Mouse (Mus musculus) lung, embryonic 14.5 days (tissue): ENCODE data around the gene Rpl10. TPM values are rescaled to one million over a fixed set of nuclear protein-coding genes. Genes with fewer than 3 reads are reported as not detected.

Experiments used
- ATAC-seq: fragments of 200-750 bp; cut with Nextera tagmentation; 2 replicates; pipeline ENCODE4 v1.8.0; 2017; ENCODE audit warnings: mild to moderate bottlenecking, moderate TSS enrichment, moderate library complexity; ENCODE audit not compliant: insufficient read depth
- DNase-seq: peaks from one replicate; pipeline ENCODE4 v3.0.0-alpha.2; 2015
- H3K27ac ChIP-seq: fragments of 300-500 bp; sonication (generic); 2 replicates; pipeline ENCODE4 v1.5.1; 2014; ENCODE audit warnings: low read depth, mild to moderate bottlenecking, moderate library complexity
- H3K27me3 ChIP-seq: fragments of 300-500 bp; sonication (generic); 2 replicates; pipeline ENCODE4 v1.6.1; 2014; ENCODE audit warnings: low read length, control low read depth; ENCODE audit not compliant: insufficient read depth
- H3K36me3 ChIP-seq: fragments of 300-500 bp; sonication (generic); 2 replicates; pipeline ENCODE4 v1.6.1; 2014; ENCODE audit warnings: control low read depth; ENCODE audit not compliant: insufficient read depth
- H3K4me1 ChIP-seq: fragments of 300-500 bp; sonication (generic); 2 replicates; pipeline ENCODE4 v1.6.1; 2014; ENCODE audit warnings: antibody characterized with exemption, control low read depth; ENCODE audit not compliant: insufficient read depth
- H3K4me2 ChIP-seq: fragments of 300-500 bp; sonication (generic); 2 replicates; pipeline ENCODE4 v1.6.1; 2014; ENCODE audit warnings: mild to moderate bottlenecking
- H3K4me3 ChIP-seq: fragments of 300-500 bp; sonication (generic); 2 replicates; pipeline ENCODE4 v1.5.1; 2014; ENCODE audit warnings: low read depth, low read length
- H3K9ac ChIP-seq: fragments of 300-500 bp; sonication (generic); 2 replicates; pipeline ENCODE4 v1.6.1; 2014
- H3K9me3 ChIP-seq: fragments of 300-500 bp; sonication (generic); 2 replicates; pipeline ENCODE4 v1.6.1; 2016; ENCODE audit warnings: low read depth, low read length, control low read depth
- CTCF ChIP-seq: IDR thresholded peaks from 2 replicates; pipeline ENCODE4 v1.5.1; 2016; ENCODE audit warnings: antibody characterized with exemption, low read depth
- WGBS: fragments of 180-500 bp; shearing (Covaris S2); extraction: QIAGEN DNeasy Blood & Tissue Kit; methylation state at CpG from one replicate; pipeline ENCODE4 v1.1.7; 2014; 5-methylcytosine and 5-hydroxymethylcytosine counted together
- microRNA-seq: library from miRNA; unstranded; fragments of <30 nt; microRNA quantifications from one replicate; pipeline ENCODE4, GENCODE M21; 2016; ENCODE audit warnings: borderline number of aligned reads
- polyA plus RNA-seq: library from polyadenylated mRNA; unstranded; fragments of >200 nt; fragmentation: Nextera tagmentation; extraction: Ambion mirVana; gene quantifications from 2 replicates; pipeline ENCODE4 v1.2.1, GENCODE M21; 2014

The Rpl10 gene
- polyA plus RNA-seq, 1 experiment from 2014 or later: 995 TPM

DNA sequence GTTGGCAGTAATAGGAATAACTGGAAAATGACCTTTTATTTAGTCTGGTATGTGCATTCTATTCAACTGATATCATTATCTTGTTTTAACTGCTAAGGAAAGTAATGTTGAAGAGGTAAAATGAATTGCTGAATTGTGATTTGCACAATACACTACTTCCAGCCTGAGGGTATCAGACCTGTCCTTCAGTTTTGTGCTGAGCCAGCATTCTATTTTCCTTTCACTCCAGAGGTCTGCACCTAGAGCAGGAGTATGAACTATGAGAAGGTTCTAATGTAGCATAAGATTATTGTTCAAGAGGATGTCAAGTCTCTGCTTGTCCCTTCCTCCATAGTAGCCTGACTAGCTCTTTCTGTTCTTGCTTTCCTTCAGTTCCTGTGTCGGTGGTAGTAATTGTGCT is 27.7 kb downstream of the Rpl10 start:
- Histone ChIP-seq H3K4me3 (no peak overlapping the region), H3K4me2 (no peak overlapping the region), H3K9me3 (no peaks in the 10 kb centered on the region), H3K9ac (no peak overlapping the region), H3K36me3 (peaks cover 31% of the 10 kb centered on the region; the same call in 1 of the 2 replicates), H3K4me1 (no peaks in the 10 kb centered on the region), H3K27me3 (no peaks in the 10 kb centered on the region), H3K27ac (no peak overlapping the region)
- DNase-seq (no peak), ATAC-seq (no peak)
- WGBS: 92% methylated on average over 1 of the region's 1 CpGs
- TF ChIP-seq CTCF: no peak

DNA sequence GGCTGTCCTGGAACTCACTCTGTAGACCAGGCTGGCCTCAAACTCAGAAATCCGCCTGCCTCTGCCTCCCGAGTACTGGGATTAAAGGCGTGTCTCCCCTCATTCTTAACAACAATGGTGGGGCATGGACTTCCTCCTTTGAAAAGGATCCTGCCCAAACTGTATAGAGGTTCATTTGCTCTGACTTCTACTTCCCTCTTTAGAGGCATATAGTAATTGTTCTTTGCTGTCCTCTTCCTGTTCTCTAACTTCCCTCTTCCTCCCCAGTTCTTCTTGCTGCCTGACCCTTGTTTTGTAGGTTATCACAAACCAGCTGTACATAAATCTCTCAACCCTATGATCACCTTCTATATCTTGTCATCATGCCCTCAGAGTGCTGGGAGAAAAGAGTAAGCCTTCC is 29.1 kb downstream of the Rpl10 start:
- H3K9me3 ChIP-seq: no peaks in the 10 kb centered on the region
- no peak for DNase-seq
- no peak for TF ChIP-seq CTCF
- no peak overlapping the region for H3K4me3 ChIP-seq
- 75% methylated on average over 3 of the region's 3 CpGs for WGBS
- no peak for ATAC-seq
- no peak overlapping the region for H3K9ac ChIP-seq
- no peak overlapping the region for H3K4me2 ChIP-seq
- H3K36me3 ChIP-seq: peaks cover 39% of the 10 kb centered on the region; the same call in 1 of the 2 replicates
- H3K4me1 ChIP-seq: no peaks in the 10 kb centered on the region
- H3K27ac ChIP-seq: no peak overlapping the region
- no peaks in the 10 kb centered on the region for H3K27me3 ChIP-seq

DNA sequence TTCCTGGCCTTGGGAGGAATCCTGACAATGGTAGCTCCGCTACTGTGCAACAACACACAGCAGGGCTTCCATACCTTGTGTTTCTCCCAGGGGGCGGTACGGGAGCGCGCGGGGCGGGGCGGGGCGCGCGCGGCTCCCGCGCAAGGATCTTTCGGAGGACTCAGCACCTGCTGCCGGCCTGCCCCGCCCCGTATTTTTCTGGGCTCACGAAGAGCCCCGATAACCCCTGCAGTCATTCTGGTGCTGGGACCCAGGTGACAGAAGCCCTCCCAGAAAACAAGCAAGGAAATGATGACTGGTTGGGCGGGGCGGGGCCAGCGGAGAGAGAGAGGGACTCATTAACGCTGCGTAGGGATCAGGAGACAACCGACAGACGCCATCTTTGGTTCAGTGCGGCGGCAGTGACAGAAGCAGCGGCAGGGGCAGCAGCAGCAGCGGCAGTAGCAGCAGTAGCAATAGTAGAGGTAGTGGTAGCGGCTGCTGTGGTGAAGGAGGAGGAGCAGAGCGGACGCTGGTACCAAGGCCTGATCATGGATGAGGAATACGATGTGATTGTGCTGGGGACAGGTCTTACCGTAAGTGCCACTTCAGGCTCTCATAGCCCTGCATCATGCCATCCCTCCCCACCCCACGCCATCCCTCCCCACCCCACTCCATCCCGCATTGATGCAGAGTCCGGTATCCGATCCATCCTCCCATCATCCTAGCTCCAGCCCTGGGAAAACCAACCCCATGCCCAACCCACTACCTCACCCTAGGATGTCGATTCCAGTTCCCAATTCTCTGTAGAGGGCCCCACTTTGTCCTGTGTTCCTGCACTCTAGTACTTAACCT is 34.5 kb downstream of the Rpl10 start, which contains the start of gene Gdi1:
Gene Gdi1 (plus strand): TSS at position 132 of the 834 bp plus-strand sequence.
- DNase-seq (peak; percentile 81), ATAC-seq (peak; percentile 88)
- peak within 1 kb of the TSS; percentile 69 for H3K4me2 ChIP-seq
- peak within 1 kb of the TSS; percentile 81 for H3K27ac ChIP-seq
- no peaks in the 10 kb centered on the region for H3K27me3 ChIP-seq
- H3K4me1 ChIP-seq: no peaks in the 10 kb centered on the region
- 12% methylated on average over 40 of the region's 41 CpGs for WGBS
- no peaks in the 10 kb centered on the region for H3K9me3 ChIP-seq
- TF ChIP-seq CTCF: peak; percentile 24
- H3K36me3 ChIP-seq: peaks cover 71% of the 10 kb centered on the region
- H3K4me3 ChIP-seq: peak within 1 kb of the TSS; percentile 55
- H3K9ac ChIP-seq: peak within 1 kb of the TSS; percentile 59

DNA sequence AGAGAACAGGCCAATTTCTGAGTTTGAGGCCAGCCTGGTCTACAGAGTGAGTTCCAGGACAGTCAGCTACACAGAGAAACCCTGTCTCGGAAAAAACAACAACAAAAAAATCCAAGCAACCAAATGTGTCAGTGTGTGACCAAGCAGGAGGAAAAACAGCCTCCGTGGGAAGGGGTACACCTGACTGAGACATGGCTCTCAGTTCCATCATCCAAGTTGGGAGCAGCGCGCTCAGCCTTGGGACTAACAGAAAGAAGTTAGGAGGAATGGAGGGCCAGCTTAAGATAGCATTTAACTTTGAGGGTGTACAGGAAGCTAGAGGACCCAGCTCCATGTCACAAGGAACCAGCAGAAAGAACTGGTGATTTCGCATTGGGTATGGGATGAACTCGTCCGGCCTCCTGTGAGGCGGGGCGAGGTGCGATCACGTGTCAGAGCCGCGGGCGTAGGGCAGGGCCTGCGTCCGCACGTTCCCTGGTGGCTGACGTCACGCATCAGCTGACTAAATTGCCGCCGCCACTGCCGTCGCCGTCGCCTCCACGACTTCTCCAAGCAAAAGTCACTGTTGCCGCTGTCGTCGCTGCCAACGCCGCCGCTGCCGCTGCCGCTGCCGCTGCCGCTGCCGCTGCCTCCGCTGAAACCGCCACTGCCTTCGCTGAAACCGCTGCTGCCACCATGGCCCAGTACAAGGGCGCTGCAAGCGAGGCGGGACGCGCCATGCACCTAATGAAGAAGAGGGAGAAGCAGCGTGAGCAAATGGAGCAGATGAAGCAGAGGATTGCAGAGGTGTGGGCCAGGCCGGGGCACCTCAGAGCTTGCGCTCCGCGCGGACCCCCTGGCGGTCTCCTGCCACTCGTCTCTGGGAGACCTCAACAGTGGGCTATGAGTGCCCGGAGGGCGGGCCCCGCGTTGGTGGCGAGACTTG is 42.2 kb downstream of the Rpl10 start, which contains the start of gene Fam50a:
Gene Fam50a (plus strand): TSS at position 494 of the 925 bp plus-strand sequence.
- Histone ChIP-seq H3K9me3 (no peaks in the 10 kb centered on the region), H3K27ac (peak within 1 kb of the TSS; percentile 77), H3K27me3 (no peaks in the 10 kb centered on the region), H3K9ac (peak within 1 kb of the TSS; percentile 62), H3K4me1 (no peaks in the 10 kb centered on the region), H3K4me3 (peak within 1 kb of the TSS; percentile 59), H3K4me2 (peak within 1 kb of the TSS; percentile 69), H3K36me3 (peaks cover 31% of the 10 kb centered on the region)
- 10% methylated on average over 58 of the region's 59 CpGs for WGBS
- peak; percentile 98 for ATAC-seq
- TF ChIP-seq CTCF: no peak
- peak; percentile 94 for DNase-seq

Small RNAs within 50 kb of the gene (microRNA-seq; reads per million reads assigned to microRNA genes)
- gene Mir7091: 0.95 reads per million
- gene Mir7092: not detected

Other genes starting within 250 kb of the Rpl10 start
- gene Irak1, start 246.9 kb upstream of the Rpl10 start, polyA plus RNA-seq: 68.3 and 70.0 TPM in 2 replicates
- gene Opn1mw, start 143.3 kb upstream of the Rpl10 start, polyA plus RNA-seq: not detected in 2 replicates
- 11.6 and 11.9 TPM in 2 replicates for gene Mecp2, start 135.4 kb upstream of the Rpl10 start, polyA plus RNA-seq
- gene Tex28, start 103.0 kb upstream of the Rpl10 start, polyA plus RNA-seq: not detected in 2 replicates
- not detected in 2 replicates for gene Tktl1, start 93.6 kb upstream of the Rpl10 start, polyA plus RNA-seq
- 474 and 504 TPM in 2 replicates for gene Flna, start 21.0 kb upstream of the Rpl10 start, polyA plus RNA-seq
- 29.1 and 29.3 TPM in 2 replicates for gene Emd, start 16.1 kb upstream of the Rpl10 start, polyA plus RNA-seq
- gene Taz, start 11.1 kb downstream of the Rpl10 start, polyA plus RNA-seq: 54.1 and 54.3 TPM in 2 replicates
- gene Dnase1l1, start 11.5 kb downstream of the Rpl10 start, polyA plus RNA-seq: 10.3 and 11.0 TPM in 2 replicates
- 109 and 117 TPM in 2 replicates for gene Atp6ap1, start 26.3 kb downstream of the Rpl10 start, polyA plus RNA-seq
- 142 and 156 TPM in 2 replicates for gene Gdi1, start 34.2 kb downstream of the Rpl10 start, polyA plus RNA-seq
- gene Fam50a, start 42.2 kb downstream of the Rpl10 start, polyA plus RNA-seq: 50.9 and 53.2 TPM in 2 replicates
- gene Plxna3, start 58.3 kb downstream of the Rpl10 start, polyA plus RNA-seq: 8.7 and 11.9 TPM in 2 replicates
- 113 and 114 TPM in 2 replicates for gene Lage3, start 82.8 kb downstream of the Rpl10 start, polyA plus RNA-seq
- 88.8 and 90.6 TPM in 2 replicates for gene Ubl4a, start 102.4 kb downstream of the Rpl10 start, polyA plus RNA-seq
- 22.9 and 23.2 TPM in 2 replicates for gene Slc10a3, start 102.5 kb downstream of the Rpl10 start, polyA plus RNA-seq
- gene Fam3a, start 122.5 kb downstream of the Rpl10 start, polyA plus RNA-seq: 34.2 and 37.1 TPM in 2 replicates
- gene Ikbkg, start 122.5 kb downstream of the Rpl10 start, polyA plus RNA-seq: 19.6 and 20.0 TPM in 2 replicates
- 48.7 and 53.8 TPM in 2 replicates for gene G6pdx, start 158.4 kb downstream of the Rpl10 start, polyA plus RNA-seq
- gene Gm6880, start 210.6 kb downstream of the Rpl10 start, polyA plus RNA-seq: not detected in 2 replicates